Mouse (Mus musculus): ENCODE measurements around the gene Rft1.

- no peak for TF ChIP-seq CTCF (IDR thresholded peaks at IDR 0.05; ENCODE audit: low read depth, low read length)
- no peak for TF ChIP-seq POLR2A (IDR thresholded peaks at IDR 0.05; ENCODE audit: borderline replicate concordance, low read depth, low read length)
Measured at GRCm38 (mm10) chr14:30616751-30617150, 37.4 kb upstream of the Rft1 start.
